14 mouse cellular contexts compared by ENCODE assay signal in the genomic region with DNA sequence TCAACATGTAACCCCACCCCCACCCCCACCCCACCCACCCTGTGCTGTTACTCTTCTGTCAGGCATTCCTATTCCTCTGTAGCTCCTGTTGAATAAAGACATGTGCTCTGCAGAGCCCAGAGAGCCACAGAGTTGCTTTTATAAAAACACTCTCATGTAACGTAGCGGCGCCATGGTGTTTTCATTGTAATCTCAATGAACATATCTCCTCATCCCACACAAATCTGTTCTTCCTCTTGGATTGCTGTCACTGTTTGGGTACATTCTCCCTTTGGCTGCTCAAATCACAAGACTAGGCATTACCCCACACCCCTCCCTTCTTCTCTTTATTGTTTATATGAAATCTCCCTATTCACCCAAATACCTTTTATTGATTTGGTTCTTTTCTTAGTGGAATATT.
"Had no signal": no experiment of that assay in that cellular context is flagged by ENCODE, and none has a peak within 500 bp of the region (broad histone marks: within the 10 kb centered on the region; RNA-seq: fewer than 3 reads in every experiment).

No protein-coding gene starts in this region.

- ATAC-seq: liver, postnatal 0 days; lung, postnatal 0 days; midbrain, embryonic 15.5 days had no signal

- DNase-seq: liver, postnatal 0 days; lung, adult 2 months; lung, postnatal 14 days; lung, postnatal 36 days; retina, postnatal 1 day; right cerebral cortex, adult 18-20 months; right cerebral cortex, postnatal 25 days; right cerebral cortex, postnatal 4 days; spleen, adult 18-20 months; thymus, adult 18-20 months; thymus, postnatal 14 days; thymus, postnatal 36 days had no signal
